Mouse (Mus musculus) cerebellum, adult 2 months (tissue): ENCODE measurements around the gene Jph3.

Source experiments
- CTCF ChIP-seq: fragments of 200-500 bp; IDR thresholded peaks from 2 replicates; pipeline ENCODE4 v1.5.1; 2011; ENCODE audit warnings: low read depth, mild to moderate bottlenecking, control low read depth, low read length, moderate library complexity, borderline replicate concordance; ENCODE audit not compliant: insufficient read depth
- POLR2A ChIP-seq: fragments of 200-500 bp; IDR thresholded peaks from 2 replicates; pipeline ENCODE4 v1.6.1; 2011; ENCODE audit warnings: low read length, control low read depth, borderline replicate concordance; ENCODE audit not compliant: insufficient read depth

GRCm38 (mm10) chr8:121729323-121729722 lies at the start of gene Jph3:
- TF ChIP-seq POLR2A (no peak), CTCF (no peak)
